Mouse (Mus musculus) spleen, adult 2 months (tissue): ENCODE results near the gene Srp14.

Experiments
- CTCF ChIP-seq: fragments of 200-500 bp; IDR thresholded peaks from 2 replicates; pipeline ENCODE4 v1.5.1; 2011; ENCODE audit warnings: mild to moderate bottlenecking, inconsistent platforms; ENCODE audit not compliant: insufficient read depth, insufficient read length, insufficient replicate concordance; ENCODE audit errors: extremely low read depth
- POLR2A ChIP-seq: fragments of 200-500 bp; IDR thresholded peaks from 2 replicates; pipeline ENCODE4 v1.6.1; 2011; ENCODE audit warnings: low read depth, low read length, inconsistent platforms

DNA sequence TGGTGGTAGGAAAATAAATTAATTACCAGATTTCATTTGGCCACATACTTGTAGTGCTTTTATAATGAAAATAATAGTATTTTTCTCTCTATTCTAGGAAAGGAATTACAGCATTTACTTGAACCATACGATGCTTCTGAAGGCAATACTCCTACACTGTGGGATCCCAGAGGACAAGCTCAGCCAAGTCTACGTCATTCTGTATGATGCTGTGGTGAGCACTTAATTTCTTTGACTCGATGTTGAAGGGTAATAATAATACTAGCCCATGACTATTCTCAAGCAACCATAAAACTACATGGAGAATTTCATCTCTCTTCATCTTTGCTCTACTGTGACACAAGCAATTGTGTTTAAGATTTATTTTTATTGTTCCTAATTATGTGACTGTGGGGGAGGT lies 22.5 kb downstream of the Srp14 start:
- TF ChIP-seq POLR2A = no peak
- TF ChIP-seq CTCF = no peak
